Mouse (Mus musculus) hindbrain, postnatal 0 days (tissue): ENCODE measurements around the gene B130006D01Rik. TPM values are rescaled to one million over a fixed set of nuclear protein-coding genes. Genes with fewer than 3 reads are reported as not detected.

Experiments used
- ATAC-seq: fragments of 200-750 bp; cut with Nextera tagmentation; 2 replicates; pipeline ENCODE4 v1.8.0; 2017; ENCODE audit warnings: mild to moderate bottlenecking, moderate TSS enrichment, moderate library complexity
- DNase-seq: peaks from one replicate; pipeline ENCODE4 v3.0.0-alpha.2; 2015; ENCODE audit warnings: low spot score
- H3K27ac ChIP-seq: fragments of 300-500 bp; sonication (generic); 2 replicates; pipeline ENCODE4 v1.5.1; 2014; ENCODE audit warnings: mild to moderate bottlenecking
- H3K27me3 ChIP-seq: fragments of 300-500 bp; sonication (generic); 2 replicates; pipeline ENCODE4 v1.6.1; 2014; ENCODE audit warnings: low read length, mixed read lengths; ENCODE audit not compliant: insufficient read depth
- H3K36me3 ChIP-seq: fragments of 300-500 bp; sonication (generic); 2 replicates; pipeline ENCODE4 v1.6.1; 2014; ENCODE audit warnings: low read length, mixed read lengths; ENCODE audit not compliant: insufficient read depth
- H3K4me1 ChIP-seq: fragments of 300-500 bp; sonication (generic); 2 replicates; pipeline ENCODE4 v1.6.1; 2014; ENCODE audit warnings: antibody characterized with exemption, low read length, mixed read lengths; ENCODE audit not compliant: insufficient read depth
- H3K4me2 ChIP-seq: fragments of 300-500 bp; sonication (generic); 2 replicates; pipeline ENCODE4 v1.6.1; 2014; ENCODE audit warnings: low read depth, mild to moderate bottlenecking, low read length, moderate library complexity, mixed read lengths
- H3K4me3 ChIP-seq: fragments of 300-500 bp; sonication (generic); 2 replicates; pipeline ENCODE4 v1.5.1; 2014; ENCODE audit warnings: low read length
- H3K9ac ChIP-seq: fragments of 300-500 bp; sonication (generic); replicated peaks from 2 replicates; pipeline ENCODE4 v1.6.1; 2014; ENCODE audit warnings: mild to moderate bottlenecking, low read length, moderate library complexity, mixed read lengths
- H3K9me3 ChIP-seq: fragments of 300-500 bp; sonication (generic); 2 replicates; pipeline ENCODE4 v1.6.1; 2016; ENCODE audit warnings: low read length, mixed read lengths
- CTCF ChIP-seq: IDR thresholded peaks from 2 replicates; pipeline ENCODE4 v1.5.1; 2016; ENCODE audit warnings: antibody characterized with exemption, control low read depth, low read depth
- WGBS: fragments of 180-500 bp; shearing (Covaris S2); extraction: QIAGEN DNeasy Blood & Tissue Kit; methylation state at CpG from one replicate; pipeline ENCODE4 v1.1.7; 2014; 5-methylcytosine and 5-hydroxymethylcytosine counted together
- polyA plus RNA-seq: library from polyadenylated mRNA; unstranded; fragments of >200 nt; fragmentation: Nextera tagmentation; extraction: Ambion mirVana; gene quantifications from 2 replicates; pipeline ENCODE4 v1.2.1, GENCODE M21; 2015
- total RNA-seq: library from RNA; depleted of rRNA; stranded (reverse); fragments of >200 nt; gene quantifications from 2 replicates; pipeline ENCODE4 v1.2.3, GENCODE M21; 2014; rRNA removed

Gene B130006D01Rik
- total and polyA plus RNA-seq, 2 experiments from 2014 or later: 0.88 to 2.0 TPM

DNA sequence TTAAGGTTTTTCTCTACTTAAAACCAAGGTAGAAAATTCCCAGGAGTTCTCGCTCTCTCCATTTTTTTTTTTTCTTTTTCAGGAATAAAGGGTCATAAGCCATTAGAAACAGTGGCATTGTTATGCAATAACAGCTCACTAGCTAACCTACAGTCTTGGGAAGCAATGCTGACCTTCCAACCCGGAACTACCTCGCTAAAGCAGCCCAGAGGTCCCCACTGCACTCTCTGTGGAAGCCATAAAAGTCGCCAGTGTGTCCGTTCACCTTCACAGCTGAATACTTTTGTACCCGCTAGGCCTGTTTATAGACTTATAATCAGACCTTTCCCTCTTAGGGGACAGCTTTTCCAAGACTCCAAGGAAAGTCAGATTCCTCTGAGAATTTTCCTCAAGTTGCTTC lies 44.9 kb downstream of the B130006D01Rik start:
- no peak overlapping the region for H3K9ac ChIP-seq
- no peak for DNase-seq
- no peaks in the 10 kb centered on the region for H3K27me3 ChIP-seq
- H3K4me2 ChIP-seq: no peak overlapping the region
- no peaks in the 10 kb centered on the region for H3K9me3 ChIP-seq
- H3K4me1 ChIP-seq: no peaks in the 10 kb centered on the region
- TF ChIP-seq CTCF: no peak
- ATAC-seq: no peak
- H3K27ac ChIP-seq: no peak overlapping the region
- H3K36me3 ChIP-seq: peaks cover 18% of the 10 kb centered on the region; the same call in 1 of the 2 replicates
- WGBS: 87% methylated on average over 6 of the region's 6 CpGs
- no peak overlapping the region for H3K4me3 ChIP-seq

DNA sequence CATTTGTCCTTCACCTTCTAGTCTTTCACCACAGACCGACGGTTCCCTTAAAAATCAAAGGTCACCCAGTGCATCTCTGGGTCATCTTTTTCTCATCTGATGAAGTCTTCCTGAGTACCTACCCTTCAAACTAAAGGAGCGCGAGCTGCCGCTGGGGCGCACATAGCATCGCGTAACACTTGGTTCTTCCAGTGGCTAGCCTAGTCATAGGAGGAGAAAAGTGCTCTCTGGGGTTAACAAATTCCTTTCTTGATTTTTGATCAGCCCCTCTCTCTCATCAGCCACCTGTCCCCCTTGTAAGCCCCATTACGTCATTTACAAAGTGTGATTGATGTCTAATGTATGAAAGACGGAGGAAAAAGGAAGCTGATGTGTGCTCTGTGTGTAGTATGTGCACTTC lies 45.8 kb downstream of the B130006D01Rik start:
- ATAC-seq (no peak), DNase-seq (no peak)
- H3K4me2 ChIP-seq: no peak overlapping the region
- 92% methylated on average over 10 of the region's 10 CpGs for WGBS
- no peaks in the 10 kb centered on the region for H3K4me1 ChIP-seq
- H3K27ac ChIP-seq: no peak overlapping the region
- TF ChIP-seq CTCF: no peak
- no peak overlapping the region for H3K9ac ChIP-seq
- no peaks in the 10 kb centered on the region for H3K9me3 ChIP-seq
- no peak overlapping the region for H3K4me3 ChIP-seq
- peaks cover 10% of the 10 kb centered on the region; the same call in 1 of the 2 replicates for H3K36me3 ChIP-seq
- no peaks in the 10 kb centered on the region for H3K27me3 ChIP-seq

DNA sequence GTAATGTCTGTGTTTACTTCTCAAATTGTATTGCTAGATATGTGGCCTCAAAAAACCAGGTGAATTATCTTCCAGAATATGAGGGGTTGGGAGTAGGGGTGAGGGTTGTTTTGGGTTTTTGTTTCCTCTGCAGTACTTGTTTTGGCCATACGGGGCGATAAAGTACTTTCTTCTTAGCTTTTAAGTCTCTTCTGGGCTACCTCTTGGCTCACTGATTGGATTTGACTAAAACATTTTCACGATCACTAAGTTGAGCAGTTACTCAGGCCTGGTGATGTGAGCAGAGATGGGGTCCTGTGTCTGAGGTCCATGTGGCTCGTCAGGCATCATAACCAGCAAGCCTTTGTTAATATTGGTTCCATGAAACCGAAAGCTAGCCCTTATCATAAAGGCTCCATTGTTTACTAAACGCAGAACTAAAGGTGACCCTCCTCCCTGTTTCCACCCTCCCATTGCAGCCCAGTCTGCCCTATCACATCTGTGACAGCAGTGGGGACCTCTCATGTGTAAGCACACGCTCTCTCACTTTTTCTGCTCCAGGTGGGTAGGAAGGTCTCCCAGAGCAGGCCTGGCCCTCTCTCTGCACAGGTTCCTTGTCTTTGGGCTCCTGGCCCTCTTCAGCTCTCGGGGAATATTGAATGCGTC lies 47.5 kb downstream of the B130006D01Rik start:
- 62% methylated on average over 9 of the region's 9 CpGs for WGBS
- DNase-seq (peak; percentile 52), ATAC-seq (no peak)
- Histone ChIP-seq H3K36me3 (peaks cover 6% of the 10 kb centered on the region; the same call in 1 of the 2 replicates), H3K27ac (no peak overlapping the region), H3K4me3 (no peak overlapping the region), H3K4me2 (no peak overlapping the region), H3K9ac (no peak overlapping the region), H3K4me1 (no peaks in the 10 kb centered on the region), H3K27me3 (no peaks in the 10 kb centered on the region), H3K9me3 (no peaks in the 10 kb centered on the region)
- TF ChIP-seq CTCF: peak; percentile 60

DNA sequence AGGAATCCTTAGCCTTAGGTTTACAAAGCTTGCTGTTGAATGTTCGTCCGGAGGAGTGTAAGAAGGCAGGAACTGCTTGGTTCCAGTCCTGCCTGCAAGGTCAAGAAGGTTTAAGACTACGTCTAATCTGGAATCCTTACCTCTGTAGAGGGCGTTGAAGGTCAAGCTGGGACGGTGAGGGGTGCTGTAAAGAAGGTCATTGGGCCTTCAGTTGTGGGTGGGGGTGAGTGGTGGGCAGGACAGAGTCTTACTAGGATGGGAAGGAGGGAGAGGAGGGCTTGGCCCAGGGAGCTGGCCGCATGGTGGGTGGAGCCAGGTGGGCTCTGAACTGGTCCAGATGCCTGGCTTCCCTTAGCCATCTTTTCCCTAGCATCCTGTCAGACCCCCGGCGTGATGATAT lies 48.3 kb downstream of the B130006D01Rik start:
- no peak for ATAC-seq
- peaks cover 6% of the 10 kb centered on the region; the same call in 1 of the 2 replicates for H3K36me3 ChIP-seq
- TF ChIP-seq CTCF: no peak
- no peaks in the 10 kb centered on the region for H3K27me3 ChIP-seq
- WGBS: 81% methylated on average over 8 of the region's 8 CpGs
- H3K27ac ChIP-seq: no peak overlapping the region
- no peak overlapping the region for H3K9ac ChIP-seq
- H3K4me3 ChIP-seq: no peak overlapping the region
- no peaks in the 10 kb centered on the region for H3K4me1 ChIP-seq
- H3K9me3 ChIP-seq: no peaks in the 10 kb centered on the region
- no peak for DNase-seq
- no peak overlapping the region for H3K4me2 ChIP-seq

DNA sequence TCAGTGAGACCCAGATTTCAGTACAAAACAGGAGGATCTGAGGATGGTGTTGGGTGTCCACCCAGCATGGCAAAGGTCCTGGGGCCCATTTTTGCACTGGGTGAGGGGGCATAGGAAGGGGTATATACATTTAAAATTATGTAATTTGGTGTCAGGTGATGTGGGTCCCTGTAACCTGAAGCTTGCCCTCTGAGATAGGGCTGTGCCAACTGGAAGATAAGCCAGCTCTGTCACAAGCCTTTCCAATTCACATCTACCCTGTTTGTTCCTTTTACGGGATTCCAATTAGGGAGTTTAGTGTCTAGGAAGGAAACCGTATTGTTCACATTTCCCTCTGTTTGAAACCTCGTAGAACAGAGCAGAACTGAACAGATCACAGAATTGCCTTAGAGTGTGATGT lies 49.9 kb downstream of the B130006D01Rik start:
- WGBS: 85% methylated on average over 3 of the region's 3 CpGs
- Histone ChIP-seq H3K4me2 (no peak overlapping the region), H3K36me3 (peaks cover 6% of the 10 kb centered on the region; the same call in 1 of the 2 replicates), H3K4me1 (no peaks in the 10 kb centered on the region), H3K9me3 (no peaks in the 10 kb centered on the region), H3K9ac (no peak overlapping the region), H3K27ac (no peak overlapping the region), H3K4me3 (no peak overlapping the region), H3K27me3 (no peaks in the 10 kb centered on the region)
- ATAC-seq (no peak), DNase-seq (no peak)
- TF ChIP-seq CTCF: no peak

Other genes starting within 250 kb of the B130006D01Rik start
- 21.4 and 23.6 TPM in 2 replicates for gene Nxph3, start 209.0 kb upstream of the B130006D01Rik start, total RNA-seq
- gene Nxph3, start 209.0 kb upstream of the B130006D01Rik start, polyA plus RNA-seq: 3.7 and 4.1 TPM in 2 replicates
- 53.2 and 66.9 TPM in 2 replicates for gene Ngfr, start 135.9 kb upstream of the B130006D01Rik start, total RNA-seq
- gene Ngfr, start 135.9 kb upstream of the B130006D01Rik start, polyA plus RNA-seq: 25.4 and 31.0 TPM in 2 replicates
- 143 and 156 TPM in 2 replicates for gene Phb, start 56.6 kb upstream of the B130006D01Rik start, total RNA-seq
- gene Phb, start 56.6 kb upstream of the B130006D01Rik start, polyA plus RNA-seq: 197 and 214 TPM in 2 replicates
- gene Zfp652, start 10.9 kb upstream of the B130006D01Rik start, total RNA-seq: 23.0 and 28.8 TPM in 2 replicates
- gene Zfp652, start 10.9 kb upstream of the B130006D01Rik start, polyA plus RNA-seq: 14.7 and 15.2 TPM in 2 replicates
- gene Phospho1, start 100.9 kb downstream of the B130006D01Rik start, total RNA-seq: 5.2 and 6.3 TPM in 2 replicates
- gene Phospho1, start 100.9 kb downstream of the B130006D01Rik start, polyA plus RNA-seq: 0.59 TPM in 1 of 2 replicates, not detected in the other
- 0.63 TPM in 1 of 2 replicates, not detected in the other for gene Gngt2, start 113.6 kb downstream of the B130006D01Rik start, total RNA-seq
- gene Gngt2, start 113.6 kb downstream of the B130006D01Rik start, polyA plus RNA-seq: 2.9 and 3.9 TPM in 2 replicates
- gene Abi3, start 118.9 kb downstream of the B130006D01Rik start, total RNA-seq: 1.9 and 3.2 TPM in 2 replicates
- 1.6 and 3.1 TPM in 2 replicates for gene Abi3, start 118.9 kb downstream of the B130006D01Rik start, polyA plus RNA-seq
- not detected in 2 replicates for gene B4galnt2, start 191.3 kb downstream of the B130006D01Rik start, total RNA-seq
- gene B4galnt2, start 191.3 kb downstream of the B130006D01Rik start, polyA plus RNA-seq: not detected in 2 replicates